Mouse (Mus musculus) ES-Bruce4 (cell line): ENCODE data around the gene Ggact. TPM values are rescaled to one million over a fixed set of nuclear protein-coding genes. Genes with fewer than 3 reads are reported as not detected.

Experiments used
- H3K27ac ChIP-seq: 2 replicates; pipeline ENCODE4 v1.5.1; 2012; ENCODE audit warnings: low read length, inconsistent platforms; ENCODE audit not compliant: insufficient read depth
- H3K27me3 ChIP-seq: 2 replicates; pipeline ENCODE4 v1.6.1; 2012; ENCODE audit warnings: mild to moderate bottlenecking, low read length, inconsistent platforms; ENCODE audit not compliant: control insufficient read depth, poor library complexity, insufficient read depth, severe bottlenecking
- H3K36me3 ChIP-seq: 2 replicates; pipeline ENCODE4 v1.6.1; 2012; ENCODE audit warnings: inconsistent platforms, mild to moderate bottlenecking, low read length, moderate library complexity; ENCODE audit not compliant: control insufficient read depth, poor library complexity, insufficient read depth, severe bottlenecking
- H3K4me1 ChIP-seq: one replicate; pipeline ENCODE4 v1.8.1; 2011; ENCODE audit warnings: low read length; ENCODE audit not compliant: control insufficient read depth, insufficient read depth
- H3K4me3 ChIP-seq: 2 replicates; pipeline ENCODE4 v1.5.1; 2011; ENCODE audit warnings: low read depth, mild to moderate bottlenecking, low read length
- H3K9ac ChIP-seq: 2 replicates; pipeline ENCODE4 v1.6.1; 2012; ENCODE audit warnings: low read depth, mild to moderate bottlenecking, inconsistent platforms; ENCODE audit not compliant: poor library complexity, severe bottlenecking
- H3K9me3 ChIP-seq: replicated peaks from 2 replicates; pipeline ENCODE4 v1.6.1; 2012; ENCODE audit warnings: mild to moderate bottlenecking, low read length, inconsistent platforms; ENCODE audit not compliant: control insufficient read depth, poor library complexity, insufficient read depth, severe bottlenecking
- CTCF ChIP-seq: IDR thresholded peaks from one replicate; pipeline ENCODE4 v1.8.1; 2011; ENCODE audit warnings: low read depth, low read length
- EP300 ChIP-seq: IDR thresholded peaks from 2 replicates; pipeline ENCODE4 v1.6.1; 2011; ENCODE audit warnings: low read depth, low read length; ENCODE audit not compliant: insufficient read depth
- POLR2A ChIP-seq: IDR thresholded peaks from one replicate; pipeline ENCODE4 v1.8.1; 2011; ENCODE audit warnings: low read length; ENCODE audit not compliant: insufficient read depth
- polyA plus RNA-seq: library from polyadenylated mRNA; stranded (reverse); fragments of >200 nt; gene quantifications from 2 replicates; pipeline ENCODE4 v1.2.4, GENCODE M21; 2011; ENCODE audit warnings: low read depth; ENCODE audit not compliant: missing spikeins, insufficient read depth, insufficient read length

Ggact gene
- polyA plus RNA-seq, 1 experiment, result 11.7 TPM

- Histone ChIP-seq H3K27ac (no peak overlapping the region), H3K4me1 (no peaks in the 10 kb centered on the region), H3K36me3 (no peaks in the 10 kb centered on the region), H3K4me3 (no peak overlapping the region), H3K9ac (no peak overlapping the region), H3K9me3 (no peaks in the 10 kb centered on the region), H3K27me3 (no peaks in the 10 kb centered on the region)
- no peak for TF ChIP-seq POLR2A
- TF ChIP-seq CTCF, result no peak
Observed at GRCm38 (mm10) chr14:122833666-122834065, 79.9 kb downstream of the Ggact start.

- no peaks in the 10 kb centered on the region for H3K4me1 ChIP-seq
- H3K4me3 ChIP-seq, result no peak overlapping the region
- no peak for TF ChIP-seq EP300
- TF ChIP-seq CTCF, result no peak
- no peak for TF ChIP-seq POLR2A
Observed at GRCm38 (mm10) chr14:122830433-122830832, 83.1 kb downstream of the Ggact start.

GRCm38 (mm10) chr14:122825464-122825863, 88.1 kb downstream of the Ggact start:
- H3K4me3 ChIP-seq, result no peak overlapping the region
- no peaks in the 10 kb centered on the region for H3K9me3 ChIP-seq
- no peaks in the 10 kb centered on the region for H3K27me3 ChIP-seq
- H3K27ac ChIP-seq, result no peak overlapping the region
- no peaks in the 10 kb centered on the region for H3K36me3 ChIP-seq
- no peak overlapping the region for H3K9ac ChIP-seq
- no peaks in the 10 kb centered on the region for H3K4me1 ChIP-seq
- no peak for TF ChIP-seq EP300
- no peak for TF ChIP-seq CTCF
- no peak for TF ChIP-seq POLR2A

More at GRCm38 (mm10) chr14:122830433-122830832, 83.1 kb downstream of the Ggact start:
- Histone ChIP-seq H3K36me3 (no peaks in the 10 kb centered on the region), H3K9me3 (no peaks in the 10 kb centered on the region), H3K9ac (no peak overlapping the region), H3K27me3 (no peaks in the 10 kb centered on the region), H3K27ac (no peak overlapping the region)

- no peaks in the 10 kb centered on the region for H3K27me3 ChIP-seq
- H3K4me3 ChIP-seq, result no peak overlapping the region
- no peaks in the 10 kb centered on the region for H3K9me3 ChIP-seq
- no peak overlapping the region for H3K9ac ChIP-seq
- H3K36me3 ChIP-seq, result no peaks in the 10 kb centered on the region
- no peaks in the 10 kb centered on the region for H3K4me1 ChIP-seq
- no peak for TF ChIP-seq POLR2A
- no peak for TF ChIP-seq EP300
- TF ChIP-seq CTCF, result no peak
- H3K27ac ChIP-seq, result no peak overlapping the region
Observed at GRCm38 (mm10) chr14:122823791-122824190, 89.8 kb downstream of the Ggact start.

GRCm38 (mm10) chr14:122821002-122821401, 92.6 kb downstream of the Ggact start:
- Histone ChIP-seq H3K36me3 (no peaks in the 10 kb centered on the region), H3K9me3 (no peaks in the 10 kb centered on the region), H3K4me1 (no peaks in the 10 kb centered on the region), H3K27me3 (no peaks in the 10 kb centered on the region), H3K9ac (no peak overlapping the region), H3K4me3 (no peak overlapping the region), H3K27ac (no peak overlapping the region)
- TF ChIP-seq POLR2A (no peak), CTCF (no peak), EP300 (no peak)

- no peaks in the 10 kb centered on the region for H3K36me3 ChIP-seq
- H3K9me3 ChIP-seq, result no peaks in the 10 kb centered on the region
- H3K4me3 ChIP-seq, result no peak overlapping the region
- no peak for TF ChIP-seq POLR2A
- TF ChIP-seq CTCF, result no peak
- no peak for TF ChIP-seq EP300
- H3K9ac ChIP-seq, result no peak overlapping the region
- H3K27ac ChIP-seq, result no peak overlapping the region
- no peaks in the 10 kb centered on the region for H3K4me1 ChIP-seq
- no peaks in the 10 kb centered on the region for H3K27me3 ChIP-seq
Observed at GRCm38 (mm10) chr14:122800296-122800695, 113.3 kb downstream of the Ggact start.
